Mouse (Mus musculus): Measurements from ENCODE around the gene Wdr12.
"Not testable (repeated sequence)": the region's sequence is repeated elsewhere in the genome, so short reads cannot be mapped to it uniquely, and the experiment has no call there.

Wdr12 gene

GRCm38 (mm10) chr1:60098024-60098781, at the start of gene Wdr12, which contains the start of gene Carf:
Wdr12 (minus strand) TSS chr1:60098645.
Carf (plus strand) TSS chr1:60098247.
- DNase-seq (ENCODE audit: low spot score in 2 of 2) = peak; percentile 95 to 98

- no peak for DNase-seq (ENCODE audit: low spot score in 2 of 2)
Measured at GRCm38 (mm10) chr1:60137346-60137745, 38.9 kb upstream of the Wdr12 start.

- no peak for DNase-seq (ENCODE audit: low spot score in 2 of 2)
Measured at GRCm38 (mm10) chr1:60117721-60118455, 19.4 kb upstream of the Wdr12 start.

- no peak for DNase-seq (ENCODE audit: low spot score in 2 of 2)
Measured at GRCm38 (mm10) chr1:60104582-60104981, 6.1 kb upstream of the Wdr12 start.

GRCm38 (mm10) chr1:60098839-60099238, 394 bp upstream of the Wdr12 start:
- DNase-seq (ENCODE audit: low spot score in 2 of 2) = no peak

- DNase-seq (ENCODE audit: low spot score in 2 of 2) = peak; percentile 59 to 74
Measured at GRCm38 (mm10) chr1:60097277-60098023, 995 bp downstream of the Wdr12 start.

GRCm38 (mm10) chr1:60096572-60097276, 1.7 kb downstream of the Wdr12 start:
- no peak for DNase-seq (ENCODE audit: low spot score in 2 of 2)

GRCm38 (mm10) chr1:60076411-60076810, 22.0 kb downstream of the Wdr12 start:
- DNase-seq (ENCODE audit: low spot score in 2 of 2) = no peak

- DNase-seq (ENCODE audit: low spot score in 2 of 2) = no peak
Measured at GRCm38 (mm10) chr1:60075590-60075989, 22.9 kb downstream of the Wdr12 start.

GRCm38 (mm10) chr1:60074935-60075334, 23.5 kb downstream of the Wdr12 start:
- no peak for DNase-seq (ENCODE audit: low spot score in 2 of 2)

- DNase-seq (ENCODE audit: low spot score in 2 of 2) = not testable (repeated sequence)
Measured at GRCm38 (mm10) chr1:60070725-60071124, 27.7 kb downstream of the Wdr12 start.

GRCm38 (mm10) chr1:60056310-60056709, 42.1 kb downstream of the Wdr12 start:
- DNase-seq (ENCODE audit: low spot score in 2 of 2) = no peak

GRCm38 (mm10) chr1:60054659-60055058, 43.8 kb downstream of the Wdr12 start:
- no peak for DNase-seq (ENCODE audit: low spot score in 2 of 2)

GRCm38 (mm10) chr1:60047481-60047880, 51.0 kb downstream of the Wdr12 start:
- DNase-seq (ENCODE audit: low spot score in 2 of 2) = not testable (repeated sequence)

- DNase-seq (ENCODE audit: low spot score in 2 of 2) = no peak
Measured at GRCm38 (mm10) chr1:60044595-60044994, 53.9 kb downstream of the Wdr12 start.

GRCm38 (mm10) chr1:60042796-60043469, 55.5 kb downstream of the Wdr12 start, which contains the start of gene Ica1l:
Ica1l (minus strand) TSS chr1:60043184.
- DNase-seq (ENCODE audit: low spot score in 2 of 2) = peak; percentile 33 to 68

- peak in 1 of 2 experiments; percentile 14 for DNase-seq (ENCODE audit: low spot score in 2 of 2)
Measured at GRCm38 (mm10) chr1:60042398-60042795, 56.0 kb downstream of the Wdr12 start.

GRCm38 (mm10) chr1:60035044-60035443, 63.4 kb downstream of the Wdr12 start:
- no peak for DNase-seq (ENCODE audit: low spot score in 2 of 2)

Data from spleen, postnatal 4 days (tissue).